Mouse (Mus musculus) myocyte (in vitro differentiated cells): ENCODE data around the gene Slc6a4.

Experiments
- CEBPB ChIP-seq: IDR thresholded peaks from 2 replicates; pipeline ENCODE4 v1.6.1; 2011; ENCODE audit warnings: mild to moderate bottlenecking, moderate library complexity; ENCODE audit not compliant: poor library complexity, insufficient read depth, severe bottlenecking
- E2F4 ChIP-seq: IDR thresholded peaks from one replicate; pipeline ENCODE4 v1.6.1; 2011; ENCODE audit warnings: mild to moderate bottlenecking, control low read depth, moderate library complexity; ENCODE audit not compliant: insufficient read depth
- MAX ChIP-seq: IDR thresholded peaks from one replicate; pipeline ENCODE4 v1.6.1; 2011; ENCODE audit warnings: low read depth, mild to moderate bottlenecking, control low read depth
- MYOD1 ChIP-seq, 3 experiments: IDR thresholded peaks; one replicate each; pipeline ENCODE4 v1.6.1; 2011; ENCODE audit warnings: control low read depth in 2 of 3, low read depth in 2 of 3, mild to moderate bottlenecking in 2 of 3, moderate library complexity in 1 of 3; ENCODE audit not compliant: insufficient read length in 2 of 3, control insufficient read depth in 1 of 3
- MYOG ChIP-seq, 3 experiments: IDR thresholded peaks; one replicate each; pipeline ENCODE4 v1.6.1; 2011; ENCODE audit warnings: control low read depth in 2 of 3, low read depth in 2 of 3, mild to moderate bottlenecking in 2 of 3; ENCODE audit not compliant: insufficient read length in 2 of 3, control insufficient read depth in 1 of 3, insufficient read depth in 1 of 3
- POLR2A ChIP-seq: IDR thresholded peaks from one replicate; pipeline ENCODE4 v1.6.1; 2011; ENCODE audit warnings: low read depth, mild to moderate bottlenecking, control low read depth, moderate library complexity; ENCODE audit not compliant: insufficient read length
- POLR2AphosphoS2 ChIP-seq: IDR thresholded peaks from one replicate; pipeline ENCODE4 v1.6.1; 2011; ENCODE audit warnings: low read depth, control low read depth; ENCODE audit not compliant: insufficient read length
- SRF ChIP-seq: IDR thresholded peaks from one replicate; pipeline ENCODE4 v1.6.1; 2011; ENCODE audit warnings: low read depth; ENCODE audit not compliant: control insufficient read depth, insufficient read length
- TCF12 ChIP-seq: IDR thresholded peaks from one replicate; pipeline ENCODE4 v1.6.1; 2011; ENCODE audit warnings: mild to moderate bottlenecking, control low read depth; ENCODE audit not compliant: poor library complexity, insufficient read depth, severe bottlenecking
- USF1 ChIP-seq: IDR thresholded peaks from one replicate; pipeline ENCODE4 v1.6.1; 2011; ENCODE audit warnings: low read depth, mild to moderate bottlenecking, control low read depth, moderate library complexity

DNA sequence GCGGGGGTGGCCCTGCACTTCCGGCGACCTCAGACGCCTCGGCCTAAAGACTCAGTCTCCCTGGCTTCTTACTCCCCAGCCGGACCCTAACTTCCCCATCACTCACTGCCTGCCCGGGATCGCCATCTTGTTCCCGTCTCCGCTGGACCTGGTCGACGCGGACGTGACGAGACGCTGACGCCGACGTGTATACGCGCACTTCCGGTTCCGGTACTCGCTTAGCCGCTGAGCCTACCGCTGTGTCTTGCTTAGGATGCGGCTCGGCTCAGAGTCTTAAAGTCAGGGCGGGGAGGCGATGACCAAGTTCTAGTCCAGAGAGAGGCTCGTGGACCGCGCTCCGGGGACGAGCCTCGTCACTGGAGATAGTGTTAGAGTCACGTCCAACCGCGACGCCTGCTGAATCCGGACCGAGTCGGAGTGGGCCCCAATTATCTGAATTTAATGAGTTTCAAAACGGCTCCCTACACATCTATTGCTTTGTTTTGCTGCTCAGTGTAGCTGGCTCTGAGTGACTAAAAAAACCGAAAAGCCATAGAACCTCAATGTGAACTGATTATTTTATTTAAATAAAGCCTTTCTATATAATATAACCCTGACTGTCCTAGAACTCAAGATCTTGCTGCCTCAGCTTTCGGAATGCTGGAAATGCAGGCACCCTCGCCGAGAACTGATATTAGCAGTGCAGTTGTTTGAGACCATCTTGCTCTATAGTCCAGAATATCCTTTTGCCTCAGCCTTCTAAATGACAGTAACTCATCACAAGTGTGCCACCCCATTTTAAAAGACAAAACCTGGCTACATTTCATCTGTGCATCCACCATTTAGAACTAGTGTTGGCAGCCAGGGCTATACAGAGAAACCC is 80.1 kb downstream of the Slc6a4 start, which contains the start of gene Nsrp1:
- TF ChIP-seq POLR2A (peak; percentile 98), TCF12 (no peak), CEBPB (no peak), USF1 (no peak), E2F4 (peak; percentile 18), SRF (peak; percentile 30), MAX (no peak), MYOD1 (IDR thresholded peaks at IDR 0.05; ENCODE audit: control insufficient read depth in 1 of 3, insufficient read length in 2 of 3, low read depth in 2 of 3) (no peak), MYOG (IDR thresholded peaks at IDR 0.05; ENCODE audit: control insufficient read depth in 1 of 3, insufficient read depth in 1 of 3, insufficient read length in 2 of 3, low read depth in 2 of 3) (no peak), POLR2AphosphoS2 (peak; percentile 99)
